Mouse (Mus musculus) E14TG2a.4 (cell line): ENCODE measurements around the gene Grk2.

Source experiments
- CTCF ChIP-seq: conservative IDR thresholded peaks from 2 replicates; pipeline ENCODE4 v1.5.1; 2014; ENCODE audit warnings: low read length
- POU5F1 ChIP-seq: IDR thresholded peaks from 2 replicates; pipeline ENCODE4 v1.6.1; 2014; ENCODE audit warnings: low read length, borderline replicate concordance

DNA sequence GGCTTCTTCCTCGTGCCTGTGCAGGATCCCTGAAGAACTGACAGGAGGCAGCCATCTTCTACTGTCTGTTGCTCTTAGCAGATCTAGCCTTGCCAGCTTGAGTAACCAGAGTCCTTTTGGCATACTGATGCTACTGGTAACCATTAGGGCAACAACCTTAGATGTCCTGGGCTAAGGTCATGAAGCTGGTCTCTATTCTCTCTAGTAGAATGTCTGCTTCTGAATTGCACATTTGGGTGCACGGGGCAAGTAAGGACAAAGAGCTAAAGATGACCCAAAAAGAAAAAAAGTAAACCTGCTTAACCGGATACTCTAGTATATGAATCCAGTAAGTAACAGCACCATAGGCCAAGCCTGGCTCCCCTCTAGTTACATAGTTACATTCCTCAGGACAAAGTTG, 20.1 kb upstream of the Grk2 start:
- TF ChIP-seq CTCF (no peak), POU5F1 (no peak)
